Mouse (Mus musculus): ENCODE results near the gene Ly75.

GRCm38 (mm10) chr2:60252782-60253181 is 130.3 kb downstream of the Ly75 start:
- TF ChIP-seq POLR2A (IDR thresholded peaks at IDR 0.05; ENCODE audit: control insufficient read depth in 1 of 2, insufficient read depth in 1 of 2, low read depth in 1 of 2, low read length in 2 of 2, poor library complexity in 1 of 2) (no peak), MAX (IDR thresholded peaks at IDR 0.05; ENCODE audit: low read length) (no peak), TBP (IDR thresholded peaks at IDR 0.05; ENCODE audit: low read depth, low read length) (no peak), CTCF (IDR thresholded peaks at IDR 0.05 in 2 of 3, conservative IDR thresholded peaks at IDR 0.05 in 1 of 3; ENCODE audit: control insufficient read depth in 1 of 3, insufficient read depth in 1 of 3, low read depth in 2 of 3, low read length in 3 of 3, poor library complexity in 1 of 3, severe bottlenecking in 1 of 3) (no peak), TAL1 (IDR thresholded peaks at IDR 0.05; ENCODE audit: low read length) (no peak), CHD1 (IDR thresholded peaks at IDR 0.05; ENCODE audit: low read depth, low read length) (no peak)

Measured in MEL (cell line).